Mouse (Mus musculus) activated CD4-positive, CD25-positive, alpha-beta regulatory T cell, adult 4 months (primary cell): ENCODE data around the gene 1700088E04Rik. TPM values are rescaled to one million over a fixed set of nuclear protein-coding genes. Genes with fewer than 3 reads are reported as not detected.

Source experiments
- ATAC-seq: one replicate; pipeline ENCODE4 v1.8.0; 2017
- polyA plus RNA-seq, 2 experiments: library from polyadenylated mRNA; unstranded; fragments of 100-300 nt; shearing (Covaris generic); gene quantifications; one replicate each; pipeline ENCODE4 v1.2.1; 2017

Gene 1700088E04Rik
- 1 to 10 TPM; 7.0 to 7.3 TPM for polyA plus RNA-seq

DNA sequence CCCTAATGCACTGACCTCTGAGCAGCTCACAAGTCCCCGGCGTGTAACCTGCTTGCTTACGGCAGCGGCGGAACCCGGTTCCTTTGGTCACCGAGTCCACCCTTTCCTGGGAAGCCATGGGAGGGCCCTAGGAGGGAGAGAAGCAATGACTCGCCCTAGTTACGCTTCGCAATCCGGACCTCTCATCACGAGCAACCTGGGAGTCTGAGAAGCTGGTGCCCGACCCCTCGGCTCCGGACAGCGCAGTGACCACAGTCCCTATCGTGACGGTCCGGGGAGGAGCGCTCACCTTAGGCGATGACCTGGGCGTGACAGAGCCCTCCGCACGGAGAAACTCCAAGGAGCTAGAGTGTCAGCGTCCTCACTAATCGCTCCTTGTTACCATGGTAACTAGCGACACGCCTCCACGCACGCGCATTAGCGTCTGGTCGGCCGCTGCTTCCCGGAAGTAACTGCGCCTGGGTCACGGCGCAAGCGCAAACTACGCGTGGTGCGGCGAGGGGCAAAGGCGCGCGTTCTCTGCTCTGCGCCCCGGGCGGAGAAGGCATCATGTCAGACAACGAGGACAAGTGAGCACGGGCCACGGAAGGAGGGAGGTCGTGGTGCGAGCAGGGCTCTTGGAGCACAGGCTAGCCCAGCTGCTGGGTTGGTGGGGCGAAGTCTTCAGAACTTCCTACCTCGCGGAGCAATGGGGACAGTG is at the start of gene 1700088E04Rik, which contains the start of gene Polr2f:
Gene 1700088E04Rik (minus strand): TSS at position 388 of the 700 bp plus-strand sequence.
Gene Polr2f (plus strand): TSS at position 144 of the 700 bp plus-strand sequence.
- ATAC-seq: peak; percentile 74

DNA sequence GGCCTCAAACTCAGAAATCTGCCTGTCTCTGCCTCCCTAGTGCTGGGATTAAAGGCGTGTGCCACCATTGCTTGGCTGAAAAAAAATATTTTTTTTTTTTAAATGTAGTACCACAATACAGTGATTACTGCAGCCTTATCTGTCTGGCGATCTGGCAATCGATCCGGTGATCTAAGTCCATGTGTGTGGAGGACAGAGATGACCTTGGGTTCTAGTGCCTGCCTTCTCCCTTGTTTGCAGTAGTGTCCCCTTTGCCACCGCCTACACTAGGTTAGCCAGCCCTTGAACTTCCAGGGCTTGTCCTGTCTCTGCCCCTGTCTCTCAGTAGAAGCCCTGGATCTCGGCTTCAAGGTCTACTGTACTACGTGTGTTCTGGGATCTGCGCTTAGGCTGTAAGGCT is 46.8 kb upstream of the 1700088E04Rik start:
- ATAC-seq: no peak

DNA sequence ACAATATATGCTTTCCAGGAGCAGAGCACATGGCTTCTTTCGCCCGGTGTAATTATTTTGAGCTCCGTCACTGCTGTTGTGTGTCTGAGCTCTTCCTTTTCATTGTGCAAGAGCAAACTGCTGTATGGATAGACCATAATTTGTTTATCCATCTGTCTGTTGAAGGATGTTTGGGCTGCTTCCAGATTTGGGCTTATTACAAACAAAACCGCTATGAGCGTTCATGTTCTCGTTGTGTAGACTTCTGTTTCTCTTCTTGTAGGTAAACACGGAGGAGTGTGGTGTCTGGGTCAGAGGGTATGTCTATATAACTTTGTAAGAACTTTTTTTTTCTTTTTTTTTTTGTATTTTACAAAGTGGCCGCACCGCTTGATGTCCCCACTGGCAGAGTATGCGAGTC is 44.2 kb upstream of the 1700088E04Rik start:
- no peak for ATAC-seq

DNA sequence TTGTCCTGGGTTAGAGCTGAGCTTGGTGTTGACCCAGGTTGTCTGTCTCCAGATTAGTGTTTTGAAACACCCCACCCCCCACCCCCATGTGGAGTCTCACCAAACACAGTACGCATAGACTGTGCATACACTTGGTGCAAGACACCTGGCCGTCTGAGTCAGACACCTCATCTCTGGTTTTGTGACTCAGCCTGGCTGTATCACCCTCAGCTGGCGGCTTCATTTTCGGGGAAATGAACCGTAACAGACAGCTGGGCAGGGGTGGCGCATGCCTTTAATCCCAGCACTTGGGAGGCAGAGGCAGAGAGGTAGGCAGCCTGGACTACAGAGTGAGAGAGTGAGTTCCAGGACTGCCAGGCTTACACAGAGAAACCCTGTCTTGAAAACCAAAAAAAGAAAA is 35.9 kb upstream of the 1700088E04Rik start:
- no peak for ATAC-seq

DNA sequence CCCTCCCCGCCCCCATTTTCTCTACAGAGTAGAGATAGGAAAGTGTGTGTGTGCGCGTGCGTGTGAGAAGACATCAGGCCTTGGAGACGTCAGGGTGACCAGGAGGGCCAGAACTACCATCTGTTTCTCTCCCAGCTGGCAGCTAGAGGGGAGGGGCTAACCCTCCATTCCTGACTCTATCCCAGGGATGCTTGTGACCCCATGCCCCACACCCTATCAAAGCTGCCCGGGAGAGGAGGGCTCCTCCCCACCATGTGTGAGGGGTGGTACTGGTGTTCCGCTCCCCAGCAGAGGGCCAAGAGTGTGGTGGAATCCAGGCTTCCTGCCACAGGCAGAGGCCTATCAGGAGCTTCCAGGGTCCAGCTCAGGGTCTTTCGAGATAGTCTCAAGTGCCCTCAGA is 25.7 kb upstream of the 1700088E04Rik start:
- no peak for ATAC-seq

DNA sequence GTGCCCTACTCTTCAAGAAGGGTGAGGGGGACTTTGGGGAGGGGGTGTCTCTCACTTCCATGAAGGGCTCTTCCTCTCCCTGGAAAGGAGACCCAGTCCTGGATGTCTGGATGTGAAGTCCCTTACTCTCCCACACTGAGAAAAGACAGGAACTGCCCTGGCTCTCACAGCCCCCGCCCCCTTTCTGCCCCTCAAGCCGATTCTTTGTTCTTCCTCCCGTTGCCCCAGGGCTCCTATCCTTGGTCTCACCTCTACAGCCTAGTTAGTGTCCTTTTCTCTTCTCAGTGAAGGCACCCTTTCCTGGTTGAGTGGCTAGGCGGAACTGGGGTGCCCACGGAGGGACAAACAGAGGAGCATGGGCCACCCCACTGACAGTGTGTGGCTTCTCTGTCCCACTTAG is 24.1 kb upstream of the 1700088E04Rik start, which contains the start of gene Sox10:
Gene Sox10 (minus strand): TSS at position 101 of the 400 bp plus-strand sequence.
- no peak for ATAC-seq

DNA sequence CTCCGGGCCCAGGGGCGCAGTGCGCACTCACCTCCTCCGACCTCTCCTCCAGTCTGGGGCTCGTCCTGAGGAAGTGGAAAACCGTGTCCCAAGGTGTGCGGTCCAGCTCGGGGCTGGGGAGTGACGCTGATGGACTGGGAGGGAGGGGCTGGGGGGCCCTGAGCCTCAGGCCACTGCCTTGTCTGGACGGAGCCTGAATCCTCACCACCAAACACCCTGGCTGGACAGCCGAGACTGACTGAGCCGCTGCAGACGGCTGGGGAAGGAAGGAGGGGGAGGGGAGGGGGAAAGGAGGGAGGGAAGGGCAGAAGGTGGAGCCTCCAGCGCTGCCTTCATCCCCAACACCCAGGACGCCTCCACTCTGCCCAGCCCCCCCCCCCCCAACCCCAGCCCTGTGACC is 23.2 kb upstream of the 1700088E04Rik start:
- no peak for ATAC-seq

DNA sequence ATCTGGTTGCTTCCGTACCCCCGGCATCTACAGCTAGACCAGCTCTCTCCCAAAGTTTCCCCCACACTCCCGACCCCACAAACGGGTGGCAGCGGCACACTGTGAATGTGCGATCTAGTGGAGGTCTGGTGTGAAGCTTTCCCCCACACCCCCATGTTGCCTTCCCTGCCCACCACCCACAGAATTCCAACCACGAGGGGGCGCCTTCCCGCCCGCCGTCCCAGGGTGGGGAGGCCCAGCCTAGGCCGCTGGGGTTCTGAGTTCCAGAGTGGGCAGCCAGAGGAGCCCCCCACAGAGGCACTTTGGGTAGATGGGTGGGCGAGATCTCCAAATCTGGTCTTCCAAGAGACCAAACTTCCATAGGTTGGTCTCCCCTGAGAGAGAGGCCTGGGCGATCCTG is 21.8 kb upstream of the 1700088E04Rik start:
- ATAC-seq: no peak

DNA sequence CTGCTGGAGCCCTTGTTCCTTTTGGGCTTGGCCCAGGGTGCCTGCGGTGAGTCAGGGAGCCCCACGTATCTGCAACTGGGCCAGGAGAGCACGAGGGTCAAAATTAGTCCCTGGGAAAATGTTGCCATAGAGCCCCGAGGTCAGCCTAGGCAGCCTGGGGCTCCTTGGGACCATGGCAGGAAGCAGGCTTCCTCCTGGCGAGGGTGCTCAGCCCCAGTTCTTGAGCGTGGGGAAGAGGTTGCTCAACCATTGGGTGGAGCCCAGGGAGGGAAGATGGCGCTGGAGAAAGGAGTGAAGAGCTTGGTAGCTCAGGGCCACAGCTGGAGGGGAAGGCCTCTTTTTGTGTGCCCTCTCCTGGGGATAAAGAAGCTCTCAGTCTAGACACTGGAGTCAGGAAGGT is 21.2 kb upstream of the 1700088E04Rik start:
- ATAC-seq: no peak

DNA sequence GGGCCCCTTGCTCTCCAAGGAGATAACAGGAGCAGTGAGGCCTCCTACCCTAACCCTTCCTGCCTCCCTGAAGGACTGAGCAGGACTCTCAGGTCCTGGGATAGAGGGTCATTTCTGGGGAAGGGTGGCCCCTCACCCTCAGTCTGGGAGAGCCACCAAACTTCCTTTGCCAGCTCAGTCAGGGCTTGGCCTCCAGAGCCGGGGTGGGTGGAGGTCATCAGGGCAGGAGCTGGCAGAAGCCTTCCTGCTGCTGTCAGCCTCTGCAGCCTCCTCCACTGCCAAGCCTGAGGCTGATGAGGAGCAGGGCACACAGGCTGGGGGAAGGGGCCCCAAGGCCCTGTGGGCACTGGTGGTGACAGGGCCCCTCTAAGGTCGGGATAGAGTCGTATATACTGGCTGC is 14.5 kb upstream of the 1700088E04Rik start:
- ATAC-seq: no peak

DNA sequence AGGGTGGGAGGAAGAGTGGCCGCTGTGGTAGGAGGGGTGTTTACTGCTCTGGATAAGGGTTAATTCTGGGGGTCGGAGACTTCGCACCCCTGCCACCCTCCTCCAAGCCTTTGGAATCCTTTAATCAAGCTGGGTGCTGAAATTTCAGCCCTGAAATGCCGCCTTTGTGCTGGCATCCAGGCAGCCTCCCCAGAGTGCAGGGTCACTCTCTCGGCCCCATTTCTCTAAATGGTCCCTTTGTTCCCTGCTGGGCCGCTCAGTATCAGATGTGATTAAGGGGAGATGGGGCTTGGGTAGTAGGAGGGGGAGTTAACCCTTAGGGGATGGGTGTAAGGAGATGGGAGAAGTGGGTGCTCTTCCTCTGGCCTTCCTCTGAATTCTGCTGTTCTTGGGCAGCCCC is 11.7 kb upstream of the 1700088E04Rik start:
- no peak for ATAC-seq

DNA sequence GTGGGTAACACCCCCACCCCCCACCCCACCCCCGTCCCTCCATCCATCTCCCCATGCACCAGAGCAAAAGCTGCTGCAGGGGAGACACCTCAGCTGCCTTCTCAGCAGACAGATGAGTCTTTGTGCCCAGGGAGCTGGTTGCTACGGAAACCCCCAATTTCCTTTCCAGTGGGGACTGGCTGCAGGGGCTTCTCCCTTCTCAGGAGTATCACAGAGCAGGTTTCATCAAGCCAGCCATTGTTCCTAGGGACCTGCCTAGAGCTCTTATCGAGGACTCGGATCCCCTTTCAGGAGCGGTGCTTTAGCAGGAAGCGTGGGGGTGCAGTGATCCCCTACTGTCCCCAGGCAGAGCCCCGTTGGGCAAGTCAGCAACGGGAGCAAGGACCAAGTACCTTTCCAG is 10.8 kb upstream of the 1700088E04Rik start:
- ATAC-seq: no peak

DNA sequence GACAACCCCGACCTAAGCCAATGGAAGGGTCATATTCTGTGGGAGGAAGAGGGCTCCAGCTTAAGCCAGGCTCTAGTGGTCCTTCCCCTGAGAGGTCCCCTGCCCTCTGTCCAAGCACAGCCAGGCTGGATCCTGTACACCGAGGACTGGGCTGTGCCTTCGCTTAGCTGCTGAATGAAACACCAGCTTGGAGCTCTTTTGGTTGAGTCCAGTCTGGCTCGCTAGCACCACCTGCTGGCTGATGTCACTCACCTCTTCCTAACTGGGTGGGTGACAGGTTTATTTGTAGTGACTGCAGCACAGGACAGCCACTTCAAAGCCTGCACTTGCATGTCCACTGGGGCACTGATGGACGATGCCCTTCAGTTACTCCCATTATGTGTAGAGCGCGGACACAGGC is 7.5 kb upstream of the 1700088E04Rik start:
- ATAC-seq: no peak

DNA sequence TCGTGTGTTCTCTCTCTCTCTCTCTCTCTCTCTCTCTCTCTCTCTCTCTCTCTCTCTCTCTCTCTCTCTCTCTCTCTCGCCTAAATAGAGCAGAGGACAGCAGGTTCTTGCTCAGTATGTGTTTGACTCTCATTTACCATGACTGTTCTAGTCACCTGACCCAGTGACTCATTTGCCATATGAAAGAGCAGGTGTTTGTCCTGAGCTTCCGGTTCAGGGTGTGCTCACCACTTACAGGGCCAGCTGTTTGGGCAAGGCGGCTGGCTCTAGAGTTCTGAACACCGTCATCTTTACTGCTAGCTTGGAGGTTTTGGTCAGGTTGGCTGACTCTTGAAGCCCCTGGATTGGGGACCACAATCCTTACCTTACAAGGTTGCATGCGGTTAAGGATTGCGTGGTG is 4.5 kb upstream of the 1700088E04Rik start:
- no peak for ATAC-seq

DNA sequence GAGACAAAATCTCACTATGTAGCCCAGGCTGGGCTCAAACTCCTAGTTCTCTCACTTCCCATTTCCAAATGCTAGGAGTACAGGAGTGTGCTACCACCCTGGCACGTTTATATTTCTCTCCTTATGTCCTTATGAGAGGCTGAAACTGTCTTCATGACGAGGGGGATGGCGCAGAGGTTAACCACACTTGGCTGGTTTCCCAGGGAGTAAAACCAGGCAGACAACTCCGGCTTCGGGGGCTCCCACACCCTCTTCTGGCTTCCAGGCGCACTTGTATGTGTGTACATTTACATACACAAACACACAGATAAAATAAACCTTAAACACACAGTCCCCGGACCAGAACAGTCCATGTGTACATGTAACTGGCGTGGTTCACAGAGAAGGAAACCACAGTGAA is 3.0 kb upstream of the 1700088E04Rik start:
- ATAC-seq: no peak

DNA sequence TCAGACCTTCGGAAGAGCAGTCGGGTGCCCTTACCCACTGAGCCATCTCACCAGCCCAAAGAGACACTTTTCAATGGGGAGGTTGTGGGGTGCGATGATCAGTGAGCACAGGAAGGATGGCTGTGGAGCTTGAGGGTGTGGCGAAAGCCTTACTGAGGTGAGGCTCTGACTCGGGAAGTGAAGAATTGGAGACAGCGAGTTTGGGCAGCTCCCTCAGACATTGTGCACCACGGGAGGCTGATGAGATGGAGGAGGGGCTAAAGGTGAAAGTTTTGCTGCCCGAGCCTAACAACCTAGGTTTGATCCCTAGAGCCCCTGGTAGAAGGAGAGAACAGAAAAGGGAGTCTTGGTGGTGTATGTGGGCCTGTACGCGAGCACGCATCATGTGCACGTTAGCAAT is 2.3 kb upstream of the 1700088E04Rik start:
- ATAC-seq: no peak

DNA sequence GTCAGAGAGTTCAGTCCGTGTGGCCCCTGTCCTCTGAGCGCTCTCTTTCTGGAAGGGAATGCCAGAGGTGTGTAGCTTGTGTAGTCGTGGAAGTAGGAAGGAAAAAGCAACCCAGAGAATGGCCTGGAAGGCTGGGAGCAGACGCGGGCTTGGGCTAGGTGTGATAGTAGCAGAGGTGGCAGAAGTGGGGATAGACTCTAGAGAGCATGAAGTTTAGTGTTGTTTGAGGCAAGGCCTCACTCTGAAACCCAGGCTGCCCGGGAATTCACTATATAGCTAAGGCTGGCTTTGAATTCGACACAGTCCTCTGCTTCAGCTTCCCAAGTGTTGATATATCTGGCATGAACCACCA is 489 bp upstream of the 1700088E04Rik start:
- no peak for ATAC-seq

DNA sequence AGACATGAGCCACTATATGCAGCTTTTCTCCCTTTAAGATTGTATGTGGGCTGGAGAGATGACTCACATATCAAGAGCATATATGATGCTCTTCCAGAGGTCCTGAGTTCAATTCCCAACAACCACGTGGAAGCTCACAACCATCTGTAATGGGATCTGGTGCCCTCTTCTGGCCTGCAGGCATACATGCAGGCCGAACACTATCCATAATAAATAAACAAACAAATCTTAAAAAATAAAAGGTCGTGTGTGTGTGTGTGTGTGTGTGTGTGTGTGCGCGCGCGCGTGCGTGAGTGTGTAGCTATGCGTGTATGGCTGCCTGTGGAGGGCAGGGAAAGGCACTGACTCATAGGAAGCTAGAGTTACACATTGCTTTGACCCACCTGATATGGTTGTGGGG is 1.4 kb downstream of the 1700088E04Rik start:
- ATAC-seq: no peak

DNA sequence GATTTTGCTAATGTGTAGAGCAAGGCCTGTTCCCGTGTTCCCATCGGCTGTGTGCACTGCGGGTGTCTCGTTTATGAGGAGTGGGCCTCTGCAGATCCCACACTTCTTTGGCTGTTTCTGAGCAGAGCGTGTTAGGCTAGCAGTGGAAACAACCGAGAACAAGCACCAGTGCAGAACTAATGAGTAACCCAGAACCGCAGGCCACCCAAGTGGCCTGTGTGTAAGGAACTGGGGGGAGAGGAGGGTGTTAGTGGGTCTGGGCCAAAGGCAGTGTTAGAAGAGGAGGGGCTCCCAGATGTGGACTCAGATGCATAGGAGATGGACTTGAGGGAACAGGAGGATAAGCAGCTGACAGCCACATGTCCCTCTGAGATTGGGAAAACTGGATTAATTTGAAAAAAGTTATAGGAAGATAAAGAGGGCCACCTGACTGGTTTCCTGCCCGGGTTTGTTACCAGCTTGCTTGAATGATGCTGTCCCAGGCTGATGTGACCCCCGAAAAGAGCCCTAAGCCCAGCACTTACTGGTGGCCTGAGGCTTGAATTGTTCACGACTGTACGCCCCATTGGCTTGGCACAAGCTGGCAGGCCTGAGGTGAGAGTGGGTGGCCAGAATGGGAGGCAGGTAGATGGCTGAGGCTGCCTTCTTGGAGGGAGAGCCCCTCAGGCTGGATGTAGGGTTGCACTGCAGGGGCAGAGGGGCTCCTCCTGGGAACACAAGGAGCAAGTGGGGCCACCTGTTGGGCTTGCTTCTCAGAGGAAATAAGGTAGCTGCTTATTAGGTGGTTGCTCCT is 5.1 kb downstream of the 1700088E04Rik start:
- ATAC-seq: no peak

DNA sequence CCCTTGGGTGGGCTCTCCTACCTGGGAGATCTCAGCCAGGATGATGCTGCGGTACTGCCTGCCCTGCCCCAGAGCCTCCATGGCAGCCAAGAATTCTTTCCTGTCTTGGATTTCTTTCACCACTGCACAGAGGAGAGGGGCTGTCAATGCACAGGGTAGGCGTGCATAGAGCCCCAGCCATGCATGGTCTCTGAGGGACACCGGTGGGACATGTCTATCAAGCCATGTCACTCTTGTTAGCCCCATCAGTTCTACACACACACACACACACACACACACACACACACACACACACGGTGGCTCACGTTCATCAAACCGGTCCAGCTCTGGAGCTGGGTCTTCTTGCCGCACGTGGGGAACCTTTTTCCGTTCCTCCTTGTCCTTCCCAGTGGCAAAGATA is 5.7 kb downstream of the 1700088E04Rik start:
- no peak for ATAC-seq

DNA sequence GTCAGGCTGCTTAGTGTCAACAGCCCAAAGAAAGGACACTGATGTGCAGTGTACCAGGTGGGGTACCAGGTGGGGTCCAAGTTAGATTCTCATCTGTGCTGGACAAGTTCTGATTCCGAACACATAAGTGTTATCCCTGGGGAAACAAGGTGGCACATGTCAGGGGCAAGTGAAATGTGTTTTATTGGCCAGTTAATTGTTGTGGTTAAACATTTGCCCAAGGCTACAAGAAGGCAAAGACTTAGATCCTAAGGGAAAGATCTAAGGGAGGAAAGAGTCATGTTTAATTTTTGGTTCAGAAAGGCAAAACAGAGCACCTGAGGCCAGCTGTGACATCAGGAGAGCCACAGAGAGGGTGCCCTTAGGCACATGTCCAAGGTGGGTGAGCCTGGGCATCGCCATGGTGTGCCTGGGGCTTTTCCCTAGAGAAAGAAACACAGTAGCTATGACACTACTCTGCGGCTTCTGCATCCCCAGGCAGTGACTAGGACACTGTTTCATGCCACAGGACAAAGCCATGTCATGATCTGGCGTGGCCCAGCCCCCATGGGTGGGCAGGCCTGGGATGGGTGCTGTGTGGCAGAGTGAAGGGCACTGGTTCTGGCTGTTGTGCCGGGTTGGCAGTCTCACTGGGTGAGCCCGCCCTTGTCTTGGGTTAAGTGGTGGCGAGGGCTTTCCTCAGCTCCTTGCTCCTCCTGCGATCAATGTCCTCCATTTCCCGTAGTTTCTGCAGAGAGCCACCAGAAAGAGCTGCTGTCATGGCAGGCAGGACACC is 6.4 kb downstream of the 1700088E04Rik start:
- no peak for ATAC-seq

DNA sequence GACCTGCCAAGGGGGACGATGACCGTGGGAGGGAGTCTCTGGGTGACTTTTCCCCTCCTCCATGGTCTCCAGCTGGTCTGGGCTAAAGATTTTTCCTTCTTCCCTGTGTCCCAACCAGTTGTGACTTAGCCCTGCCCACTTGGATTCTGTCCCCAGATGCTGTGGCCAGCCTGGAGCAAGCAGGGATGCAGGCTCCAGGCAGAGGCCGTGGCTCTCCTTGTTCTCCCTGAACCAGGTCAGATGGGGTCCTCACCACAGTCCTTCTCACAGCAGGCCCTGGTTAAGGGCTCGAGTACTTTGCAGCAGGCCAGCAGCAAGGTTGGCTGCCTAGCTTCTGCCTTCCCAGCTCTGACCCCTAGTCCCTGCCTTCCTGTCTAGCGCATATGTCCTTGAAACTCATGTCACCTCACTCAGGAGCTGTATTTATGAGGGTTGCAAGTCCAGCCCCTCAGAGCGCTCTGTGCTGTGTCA is 7.8 kb downstream of the 1700088E04Rik start:
- ATAC-seq: no peak

DNA sequence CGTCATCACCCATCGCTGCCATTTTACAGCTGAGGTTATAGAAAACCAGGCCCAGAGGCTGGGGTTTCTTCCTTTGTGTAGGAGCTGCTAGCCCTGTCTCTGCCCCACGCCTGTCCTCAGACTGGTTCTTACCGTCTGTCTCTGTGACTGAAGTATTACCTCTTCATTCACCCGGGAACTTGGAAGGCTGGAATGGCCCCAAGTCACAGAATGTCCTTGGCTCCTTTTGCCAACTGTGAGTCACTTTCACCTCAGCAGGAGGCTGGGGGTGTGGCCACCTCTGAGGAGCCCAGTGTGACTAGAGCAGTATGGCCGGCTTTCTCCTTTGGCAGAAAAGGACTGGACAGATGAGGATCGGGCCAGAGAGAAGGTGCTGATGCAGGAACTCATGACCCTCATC is 9.6 kb downstream of the 1700088E04Rik start:
- ATAC-seq: no peak
